Mouse (Mus musculus) neural tube, embryonic 12.5 days (tissue): Measurements from ENCODE around the gene Fndc8. TPM values are rescaled to one million over a fixed set of nuclear protein-coding genes. Genes with fewer than 3 reads are reported as not detected.
A peak's percentile ranks its signal among the peaks of the same experiment; 100 is the strongest.

Experiments
- ATAC-seq: fragments of 200-750 bp; cut with Nextera tagmentation; 2 replicates; pipeline ENCODE4 v1.8.0; 2017; ENCODE audit warnings: low read depth, mild to moderate bottlenecking, moderate TSS enrichment, moderate library complexity; ENCODE audit not compliant: low FRiP score
- H3K27ac ChIP-seq: fragments of 300-500 bp; sonication (generic); 2 replicates; pipeline ENCODE4 v1.5.1; 2016
- H3K27me3 ChIP-seq: fragments of 300-500 bp; sonication (generic); replicated peaks from 2 replicates; pipeline ENCODE4 v1.6.1; 2016; ENCODE audit warnings: mild to moderate bottlenecking
- H3K36me3 ChIP-seq: fragments of 300-500 bp; sonication (generic); 2 replicates; pipeline ENCODE4 v1.6.1; 2016; ENCODE audit warnings: mild to moderate bottlenecking
- H3K4me1 ChIP-seq: fragments of 300-500 bp; sonication (generic); 2 replicates; pipeline ENCODE4 v1.6.1; 2016
- H3K4me2 ChIP-seq: fragments of 300-500 bp; sonication (generic); replicated peaks from 2 replicates; pipeline ENCODE4 v1.6.1; 2016; ENCODE audit warnings: mild to moderate bottlenecking
- H3K4me3 ChIP-seq: fragments of 300-500 bp; sonication (generic); 2 replicates; pipeline ENCODE4 v1.5.1; 2016
- H3K9ac ChIP-seq: fragments of 300-500 bp; sonication (generic); 2 replicates; pipeline ENCODE4 v1.6.1; 2016; ENCODE audit warnings: mild to moderate bottlenecking
- H3K9me3 ChIP-seq: fragments of 300-500 bp; sonication (generic); 2 replicates; pipeline ENCODE4 v1.6.1; 2016; ENCODE audit warnings: mild to moderate bottlenecking
- WGBS: fragments of 180-500 bp; shearing (Covaris S2); methylation state at CpG from one replicate; pipeline ENCODE4 v1.1.7; 2016; 5-methylcytosine and 5-hydroxymethylcytosine counted together
- polyA plus RNA-seq: library from polyadenylated mRNA; unstranded; fragments of >200 nt; fragmentation: Nextera tagmentation; extraction: Ambion mirVana; gene quantifications from 2 replicates; pipeline ENCODE4 v1.2.1, GENCODE M21; 2016

The Fndc8 gene
- polyA plus RNA-seq, 1 experiment from 2014 or later = 0.39 TPM

DNA sequence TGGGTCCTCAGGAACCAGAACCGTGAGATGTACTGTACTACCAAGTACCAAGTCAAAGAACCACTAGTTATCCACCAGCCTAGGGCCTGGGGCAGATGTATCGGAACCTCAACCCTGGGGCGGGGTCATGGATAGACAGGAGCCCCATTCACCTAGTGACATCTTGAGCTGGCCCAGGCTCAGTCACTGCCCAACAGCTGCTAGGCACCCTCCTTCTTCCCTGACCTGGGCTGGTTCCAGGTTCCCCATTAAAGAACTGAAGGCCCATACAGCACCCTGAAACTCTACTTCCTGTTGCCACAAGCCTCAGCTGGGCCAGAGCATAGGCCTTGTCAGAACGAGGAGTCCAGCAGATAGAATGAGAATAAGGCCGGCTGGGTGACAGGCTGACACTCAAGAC, 7.8 kb downstream of the Fndc8 start:
- ATAC-seq = no peak
- H3K4me2 ChIP-seq = no peak overlapping the region
- H3K36me3 ChIP-seq = peaks cover 50% of the 10 kb centered on the region
- no peaks in the 10 kb centered on the region for H3K4me1 ChIP-seq
- no peak overlapping the region for H3K9ac ChIP-seq
- 93% methylated on average over 5 of the region's 5 CpGs for WGBS
- H3K27ac ChIP-seq = no peak overlapping the region
- H3K9me3 ChIP-seq = no peaks in the 10 kb centered on the region
- no peak overlapping the region for H3K4me3 ChIP-seq
- H3K27me3 ChIP-seq = no peaks in the 10 kb centered on the region

DNA sequence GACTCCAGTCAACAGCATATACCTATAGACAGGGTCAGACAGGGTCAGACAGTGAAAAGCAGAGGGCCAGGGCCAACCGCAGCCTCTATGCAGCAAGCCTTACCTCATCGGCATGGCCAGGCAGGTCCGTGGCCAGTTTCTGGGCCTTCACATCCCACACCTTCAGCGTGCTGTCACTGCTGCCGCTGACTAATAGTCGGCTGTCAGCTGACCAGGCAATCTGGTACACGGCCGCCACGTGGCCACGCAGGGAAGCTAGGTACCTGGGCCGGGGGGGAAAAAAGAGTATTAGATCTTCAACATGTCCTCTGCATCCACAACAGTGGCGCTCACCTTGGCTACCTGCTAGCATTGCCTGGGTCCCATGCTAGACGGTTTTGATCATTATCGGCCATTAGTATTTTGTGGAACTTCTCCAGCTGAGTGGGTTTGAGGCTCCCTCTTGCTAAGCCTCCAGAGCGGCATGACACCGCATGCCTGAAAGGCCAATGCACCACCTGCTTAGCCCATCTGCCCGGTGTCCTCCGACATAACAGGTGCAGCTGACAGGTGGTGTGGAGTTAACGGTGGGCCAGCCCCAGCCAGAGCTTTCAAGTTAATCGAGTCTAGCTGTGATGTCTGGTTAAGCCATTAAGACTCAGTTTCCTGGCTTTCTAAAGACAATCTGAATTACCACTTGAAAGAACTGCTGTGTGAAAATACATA, 9.8 kb downstream of the Fndc8 start:
- Histone ChIP-seq H3K27ac (no peak overlapping the region), H3K9me3 (no peaks in the 10 kb centered on the region), H3K4me2 (no peak overlapping the region), H3K36me3 (peaks cover 67% of the 10 kb centered on the region), H3K9ac (no peak overlapping the region), H3K27me3 (no peaks in the 10 kb centered on the region), H3K4me1 (no peaks in the 10 kb centered on the region), H3K4me3 (no peak overlapping the region)
- 94% methylated on average over 20 of the region's 20 CpGs for WGBS
- no peak for ATAC-seq

- no peaks in the 10 kb centered on the region for H3K27me3 ChIP-seq
- peaks cover 65% of the 10 kb centered on the region for H3K36me3 ChIP-seq
- no peak overlapping the region for H3K27ac ChIP-seq
- no peak overlapping the region for H3K4me2 ChIP-seq
- H3K4me3 ChIP-seq = no peak overlapping the region
- peaks cover 8% of the 10 kb centered on the region for H3K4me1 ChIP-seq
- no peaks in the 10 kb centered on the region for H3K9me3 ChIP-seq
- no peak for ATAC-seq
- 77% methylated on average over 7 of the region's 8 CpGs for WGBS
- no peak overlapping the region for H3K9ac ChIP-seq
Observed at GRCm38 (mm10) chr11:82904952-82905351, 13.0 kb downstream of the Fndc8 start.

DNA sequence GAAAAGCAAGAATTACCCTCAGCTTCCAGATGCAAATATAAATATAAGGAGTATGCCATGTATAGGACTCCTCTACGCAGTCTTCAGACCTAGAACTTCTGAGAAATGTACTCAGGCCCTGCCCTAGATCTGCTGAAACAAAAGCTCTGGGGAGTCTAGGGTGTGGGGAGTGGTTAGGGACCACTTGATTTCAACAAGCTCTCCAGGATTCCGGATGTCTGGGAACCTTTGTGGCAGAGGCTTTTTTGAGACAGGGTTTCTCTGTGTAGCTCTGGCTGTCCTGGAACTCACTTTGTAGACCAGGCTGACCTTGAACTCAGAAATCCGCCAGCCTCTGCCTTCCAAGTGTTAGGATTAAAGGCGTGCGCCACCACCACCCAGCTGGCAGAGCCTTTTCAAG, 13.9 kb downstream of the Fndc8 start:
- ATAC-seq = no peak
- H3K9ac ChIP-seq = no peak overlapping the region
- no peaks in the 10 kb centered on the region for H3K27me3 ChIP-seq
- no peak overlapping the region for H3K27ac ChIP-seq
- peaks cover 56% of the 10 kb centered on the region for H3K36me3 ChIP-seq
- 97% methylated on average over 5 of the region's 5 CpGs for WGBS
- no peak overlapping the region for H3K4me2 ChIP-seq
- no peak overlapping the region for H3K4me3 ChIP-seq
- H3K4me1 ChIP-seq = peaks cover 8% of the 10 kb centered on the region
- no peaks in the 10 kb centered on the region for H3K9me3 ChIP-seq

DNA sequence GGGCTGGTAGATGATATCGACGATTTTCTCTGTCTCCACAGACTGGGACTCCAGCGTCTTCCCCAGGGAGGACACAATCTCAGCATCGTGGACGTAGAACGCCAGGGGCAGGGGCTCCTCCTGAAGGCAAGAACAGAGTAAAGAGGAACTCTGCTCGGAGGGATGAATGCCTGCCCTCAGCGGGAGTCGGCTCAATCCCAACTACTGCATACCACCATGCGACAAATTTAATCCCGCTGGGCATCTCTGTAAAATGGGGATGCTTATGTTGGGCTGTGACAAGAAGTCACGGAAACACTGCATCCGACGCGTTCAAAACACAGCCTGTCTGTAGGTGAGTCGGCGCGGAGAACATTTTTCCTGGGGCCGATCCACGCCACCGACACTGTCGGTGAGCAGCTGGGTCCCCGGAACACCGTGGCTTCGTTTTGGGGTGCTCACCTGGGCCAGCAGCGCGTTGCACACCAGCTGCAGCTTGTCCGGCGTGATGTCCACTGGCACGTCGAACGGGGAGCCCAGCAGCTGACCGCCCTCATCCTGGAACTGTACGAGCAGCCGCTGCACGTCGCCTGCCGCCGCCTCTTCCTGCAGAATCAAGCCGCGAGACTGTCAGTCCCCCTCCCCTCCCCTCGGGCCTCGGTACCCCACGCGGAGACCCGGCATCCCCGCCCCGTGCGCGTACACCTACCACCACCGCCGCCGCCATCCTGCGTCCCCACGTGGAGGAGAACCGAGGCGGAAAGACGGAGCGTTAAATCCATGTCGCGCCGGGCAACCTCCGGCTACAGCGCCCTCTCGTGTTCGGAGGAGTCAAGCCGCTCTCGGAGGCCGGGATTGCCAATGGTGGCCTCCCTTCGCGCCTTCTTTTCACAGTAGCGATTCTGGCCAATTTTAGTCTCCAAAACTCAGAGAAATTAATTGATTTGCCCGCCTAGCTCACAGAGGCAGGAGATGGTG, 16.0 kb downstream of the Fndc8 start, which contains the start of gene Nle1:
Gene Nle1, minus strand, starts transcription at position 761 of the 957 bp plus-strand sequence.
- WGBS = 2% methylated on average over 73 of the region's 73 CpGs
- H3K36me3 ChIP-seq = peaks cover 35% of the 10 kb centered on the region
- H3K27ac ChIP-seq = no peak within 1 kb of the TSS
- no peaks in the 10 kb centered on the region for H3K9me3 ChIP-seq
- ATAC-seq = peak; percentile 72
- peak within 1 kb of the TSS; percentile 79 for H3K9ac ChIP-seq
- H3K4me3 ChIP-seq = peak within 1 kb of the TSS; percentile 86
- H3K4me1 ChIP-seq = peaks cover 8% of the 10 kb centered on the region
- no peaks in the 10 kb centered on the region for H3K27me3 ChIP-seq
- peak within 1 kb of the TSS; percentile 79 for H3K4me2 ChIP-seq

- peak overlapping the region; percentile 86; the same call in 1 of the 2 replicates for H3K4me3 ChIP-seq
- 55% methylated on average over 10 of the region's 10 CpGs for WGBS
- no peak for ATAC-seq
Observed at GRCm38 (mm10) chr11:82908608-82908989, 16.7 kb downstream of the Fndc8 start.

GRCm38 (mm10) chr11:82910250-82910649, 18.3 kb downstream of the Fndc8 start, which contains the start of gene Unc45b:
TSS of gene Unc45b (plus strand) at chr11:82910550.
- no peak within 1 kb of the TSS for H3K27ac ChIP-seq
- H3K9ac ChIP-seq = no peak within 1 kb of the TSS
- H3K4me2 ChIP-seq = no peak within 1 kb of the TSS
- H3K27me3 ChIP-seq = 0 out of 2 replicates have a peak, but pooled peaks cover 3% of the 10 kb centered on the region
- no peaks in the 10 kb centered on the region for H3K9me3 ChIP-seq
- no peak for ATAC-seq
- peaks cover 8% of the 10 kb centered on the region for H3K4me1 ChIP-seq
- H3K4me3 ChIP-seq = no peak within 1 kb of the TSS
- peaks cover 12% of the 10 kb centered on the region for H3K36me3 ChIP-seq
- WGBS = 88% methylated on average over 4 of the region's 4 CpGs

More at GRCm38 (mm10) chr11:82908608-82908989, 16.7 kb downstream of the Fndc8 start:
- Histone ChIP-seq H3K4me1 (peaks cover 8% of the 10 kb centered on the region), H3K9me3 (no peaks in the 10 kb centered on the region), H3K36me3 (peaks cover 28% of the 10 kb centered on the region), H3K27ac (no peak overlapping the region), H3K27me3 (0 out of 2 replicates have a peak, but pooled peaks cover 3% of the 10 kb centered on the region), H3K4me2 (peak overlapping the region; percentile 79), H3K9ac (no peak overlapping the region)

- no peak overlapping the region for H3K4me3 ChIP-seq
- 0 out of 2 replicates have a peak, but pooled peaks cover 3% of the 10 kb centered on the region for H3K27me3 ChIP-seq
- 81% methylated on average over 11 of the region's 11 CpGs for WGBS
- peaks cover 6% of the 10 kb centered on the region for H3K36me3 ChIP-seq
- no peak overlapping the region for H3K4me2 ChIP-seq
- no peak overlapping the region for H3K27ac ChIP-seq
- peaks cover 8% of the 10 kb centered on the region for H3K4me1 ChIP-seq
- no peaks in the 10 kb centered on the region for H3K9me3 ChIP-seq
- no peak overlapping the region for H3K9ac ChIP-seq
- no peak for ATAC-seq
Observed at GRCm38 (mm10) chr11:82910679-82911389, 18.9 kb downstream of the Fndc8 start.

DNA sequence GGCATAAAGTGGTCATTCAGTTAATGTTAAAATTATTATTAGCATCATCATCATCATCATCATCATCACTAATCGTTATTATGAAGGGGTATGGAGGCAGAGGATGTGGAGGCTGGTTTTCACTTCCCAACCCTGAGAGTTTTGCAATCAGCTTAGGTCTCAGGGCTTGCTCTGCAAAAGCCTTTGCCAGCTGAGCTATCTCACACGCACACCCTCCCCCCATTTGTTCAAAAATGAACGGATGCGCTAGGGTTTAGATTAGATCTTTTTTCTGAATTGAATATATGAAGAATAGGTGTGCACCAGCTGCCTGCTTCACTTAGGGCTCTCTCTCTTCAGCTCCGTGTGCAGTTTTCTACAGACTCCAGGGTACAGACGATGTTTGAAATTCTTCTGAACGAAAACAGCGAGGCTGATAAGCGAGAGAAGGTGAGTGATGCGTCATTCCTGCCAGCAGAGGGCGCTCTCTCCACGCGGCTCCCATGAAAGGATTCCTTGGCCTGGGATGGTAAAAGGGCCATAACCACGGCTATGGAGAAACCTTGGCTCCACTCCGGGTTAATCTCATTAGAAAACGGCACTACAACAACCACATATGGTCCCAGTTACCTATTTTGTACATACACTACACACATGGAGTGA, 22.9 kb downstream of the Fndc8 start:
- WGBS = 9% methylated on average over 16 of the region's 16 CpGs
- Histone ChIP-seq H3K4me3 (no peak overlapping the region), H3K9me3 (no peaks in the 10 kb centered on the region), H3K4me2 (peak overlapping the region; percentile 52), H3K27me3 (0 out of 2 replicates have a peak, but pooled peaks cover 11% of the 10 kb centered on the region), H3K36me3 (no peaks in the 10 kb centered on the region), H3K27ac (no peak overlapping the region), H3K4me1 (no peaks in the 10 kb centered on the region), H3K9ac (peak overlapping the region; percentile 47; the same call in 1 of the 2 replicates)
- ATAC-seq = no peak

- WGBS = 66% methylated on average over 10 of the region's 10 CpGs
- Histone ChIP-seq H3K36me3 (no peaks in the 10 kb centered on the region), H3K27me3 (peaks cover 8% of the 10 kb centered on the region; the same call in 1 of the 2 replicates), H3K9ac (no peak overlapping the region), H3K9me3 (no peaks in the 10 kb centered on the region), H3K27ac (no peak overlapping the region), H3K4me3 (no peak overlapping the region), H3K4me1 (no peaks in the 10 kb centered on the region), H3K4me2 (no peak overlapping the region)
- no peak for ATAC-seq
Observed at GRCm38 (mm10) chr11:82920768-82921167, 28.8 kb downstream of the Fndc8 start.

DNA sequence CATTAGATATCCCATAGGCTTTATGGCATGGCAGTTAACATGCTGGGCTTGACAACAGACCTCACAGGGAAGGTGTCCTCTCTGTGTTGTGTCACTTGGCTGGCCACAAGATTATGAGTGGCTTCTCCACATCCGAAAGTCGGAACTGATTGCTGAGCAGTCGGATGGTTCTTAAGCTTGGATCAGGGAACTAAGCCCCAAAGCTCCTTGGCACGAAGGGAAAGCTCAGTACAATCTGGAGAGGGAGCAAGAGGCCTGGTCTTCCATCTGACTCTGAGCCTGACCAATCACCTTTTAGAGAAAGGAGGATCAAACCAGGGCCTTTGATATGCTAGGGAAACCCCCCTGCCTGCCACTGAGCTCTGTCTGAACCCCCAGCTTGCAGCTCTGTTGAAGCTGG, 29.8 kb downstream of the Fndc8 start:
- no peak overlapping the region for H3K4me2 ChIP-seq
- WGBS = 69% methylated on average over 4 of the region's 4 CpGs
- H3K27me3 ChIP-seq = peaks cover 8% of the 10 kb centered on the region
- ATAC-seq = no peak
- H3K9me3 ChIP-seq = no peaks in the 10 kb centered on the region
- H3K36me3 ChIP-seq = no peaks in the 10 kb centered on the region
- H3K4me1 ChIP-seq = no peaks in the 10 kb centered on the region
- no peak overlapping the region for H3K9ac ChIP-seq
- no peak overlapping the region for H3K4me3 ChIP-seq
- H3K27ac ChIP-seq = no peak overlapping the region
